Mouse (Mus musculus): ENCODE data around the gene Stx8. TPM values are rescaled to one million over a fixed set of nuclear protein-coding genes. Genes with fewer than 3 reads are reported as not detected.

Gene Stx8
- polyA plus RNA-seq, 1 experiment from 2014 or later = 71.0 TPM

GRCm38 (mm10) chr11:68226654-68227057 is 260.7 kb downstream of the Stx8 start:
- ATAC-seq (ENCODE audit: low FRiP score, low TSS enrichment) (no peak), DNase-seq (ENCODE audit: low spot score) (no peak)
- no peak overlapping the region for H3K9ac ChIP-seq (ENCODE audit: low read length)
- 0 out of 2 replicates have a peak, but pooled peaks cover 3% of the 10 kb centered on the region for H3K4me1 ChIP-seq (replicated peaks; ENCODE audit: control insufficient read depth, insufficient read depth)
- H3K9me3 ChIP-seq (ENCODE audit: control insufficient read depth, low read length) = no peaks in the 10 kb centered on the region
- 85% methylated on average over 5 of the region's 5 CpGs for WGBS
- no peaks in the 10 kb centered on the region for H3K27me3 ChIP-seq (ENCODE audit: control insufficient read depth, insufficient read depth, low read length)
- no peak overlapping the region for H3K4me3 ChIP-seq (ENCODE audit: low read depth, low read length)
- H3K36me3 ChIP-seq (ENCODE audit: control insufficient read depth, insufficient read depth, low read length) = no peaks in the 10 kb centered on the region
- H3K4me2 ChIP-seq (replicated peaks; ENCODE audit: low read depth) = no peak overlapping the region
- no peak overlapping the region for H3K27ac ChIP-seq (replicated peaks)
- no peak for TF ChIP-seq EP300 (optimal IDR thresholded peaks at IDR 0.05)
- TF ChIP-seq CTCF (IDR thresholded peaks at IDR 0.05; ENCODE audit: low read depth) = no peak

GRCm38 (mm10) chr11:68227837-68228236 is 261.8 kb downstream of the Stx8 start:
- Histone ChIP-seq H3K4me1 (replicated peaks; ENCODE audit: control insufficient read depth, insufficient read depth) (0 out of 2 replicates have a peak, but pooled peaks cover 3% of the 10 kb centered on the region), H3K9ac (ENCODE audit: low read length) (no peak overlapping the region), H3K4me3 (ENCODE audit: low read depth, low read length) (no peak overlapping the region), H3K27me3 (ENCODE audit: control insufficient read depth, insufficient read depth, low read length) (no peaks in the 10 kb centered on the region), H3K4me2 (replicated peaks; ENCODE audit: low read depth) (no peak overlapping the region), H3K27ac (replicated peaks) (no peak overlapping the region), H3K36me3 (ENCODE audit: control insufficient read depth, insufficient read depth, low read length) (no peaks in the 10 kb centered on the region), H3K9me3 (ENCODE audit: control insufficient read depth, low read length) (no peaks in the 10 kb centered on the region)
- WGBS = 89% methylated on average over 6 of the region's 6 CpGs
- no peak for ATAC-seq (ENCODE audit: low FRiP score, low TSS enrichment)
- no peak for DNase-seq (ENCODE audit: low spot score)
- TF ChIP-seq CTCF (IDR thresholded peaks at IDR 0.05; ENCODE audit: low read depth) = no peak
- TF ChIP-seq EP300 (optimal IDR thresholded peaks at IDR 0.05) = no peak

- Histone ChIP-seq H3K9me3 (ENCODE audit: control insufficient read depth, low read length) (no peaks in the 10 kb centered on the region), H3K4me1 (replicated peaks; ENCODE audit: control insufficient read depth, insufficient read depth) (0 out of 2 replicates have a peak, but pooled peaks cover 3% of the 10 kb centered on the region), H3K9ac (ENCODE audit: low read length) (no peak overlapping the region), H3K27ac (replicated peaks) (peak overlapping the region; percentile 42), H3K36me3 (ENCODE audit: control insufficient read depth, insufficient read depth, low read length) (no peaks in the 10 kb centered on the region), H3K4me2 (replicated peaks; ENCODE audit: low read depth) (no peak overlapping the region), H3K4me3 (ENCODE audit: low read depth, low read length) (no peak overlapping the region), H3K27me3 (ENCODE audit: control insufficient read depth, insufficient read depth, low read length) (no peaks in the 10 kb centered on the region)
- 38% methylated on average over 18 of the region's 18 CpGs for WGBS
- TF ChIP-seq CTCF (IDR thresholded peaks at IDR 0.05; ENCODE audit: low read depth) = no peak
- no peak for TF ChIP-seq EP300 (optimal IDR thresholded peaks at IDR 0.05)
- ATAC-seq (ENCODE audit: low FRiP score, low TSS enrichment) = peak; percentile 54; the same call in 1 of the 2 replicates
- DNase-seq (ENCODE audit: low spot score) = no peak
These were observed 263.1 kb downstream of the Stx8 start for GRCm38 (mm10) chr11:68228941-68229665.

DNA sequence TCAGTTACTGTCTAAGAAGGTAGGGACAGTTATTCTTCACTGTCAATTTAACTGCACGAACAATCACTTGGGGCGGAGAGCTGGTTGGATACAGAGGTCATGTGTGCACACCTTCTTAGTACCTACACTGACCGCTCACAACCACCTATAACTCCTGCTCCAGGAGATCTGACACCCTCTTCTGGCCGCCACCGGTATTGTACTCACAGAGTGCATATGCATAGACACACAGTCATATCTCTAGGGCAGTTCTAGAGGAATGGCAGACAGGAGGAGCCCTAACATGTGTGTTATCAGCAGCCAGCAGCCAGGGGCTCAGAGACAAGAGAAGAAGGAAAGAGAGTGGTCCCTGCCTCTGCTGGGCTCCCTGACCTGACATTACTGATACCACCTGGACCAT is 265.6 kb downstream of the Stx8 start:
- Histone ChIP-seq H3K27me3 (ENCODE audit: control insufficient read depth, insufficient read depth, low read length) (no peaks in the 10 kb centered on the region), H3K4me1 (replicated peaks; ENCODE audit: control insufficient read depth, insufficient read depth) (0 out of 2 replicates have a peak, but pooled peaks cover 3% of the 10 kb centered on the region), H3K36me3 (ENCODE audit: control insufficient read depth, insufficient read depth, low read length) (no peaks in the 10 kb centered on the region), H3K9me3 (ENCODE audit: control insufficient read depth, low read length) (no peaks in the 10 kb centered on the region), H3K9ac (ENCODE audit: low read length) (no peak overlapping the region), H3K27ac (replicated peaks) (no peak overlapping the region), H3K4me2 (replicated peaks; ENCODE audit: low read depth) (no peak overlapping the region), H3K4me3 (ENCODE audit: low read depth, low read length) (no peak overlapping the region)
- WGBS = 94% methylated on average over 5 of the region's 5 CpGs
- no peak for DNase-seq (ENCODE audit: low spot score)
- no peak for ATAC-seq (ENCODE audit: low FRiP score, low TSS enrichment)
- TF ChIP-seq EP300 (optimal IDR thresholded peaks at IDR 0.05) (no peak), CTCF (IDR thresholded peaks at IDR 0.05; ENCODE audit: low read depth) (peak; percentile 51)

DNA sequence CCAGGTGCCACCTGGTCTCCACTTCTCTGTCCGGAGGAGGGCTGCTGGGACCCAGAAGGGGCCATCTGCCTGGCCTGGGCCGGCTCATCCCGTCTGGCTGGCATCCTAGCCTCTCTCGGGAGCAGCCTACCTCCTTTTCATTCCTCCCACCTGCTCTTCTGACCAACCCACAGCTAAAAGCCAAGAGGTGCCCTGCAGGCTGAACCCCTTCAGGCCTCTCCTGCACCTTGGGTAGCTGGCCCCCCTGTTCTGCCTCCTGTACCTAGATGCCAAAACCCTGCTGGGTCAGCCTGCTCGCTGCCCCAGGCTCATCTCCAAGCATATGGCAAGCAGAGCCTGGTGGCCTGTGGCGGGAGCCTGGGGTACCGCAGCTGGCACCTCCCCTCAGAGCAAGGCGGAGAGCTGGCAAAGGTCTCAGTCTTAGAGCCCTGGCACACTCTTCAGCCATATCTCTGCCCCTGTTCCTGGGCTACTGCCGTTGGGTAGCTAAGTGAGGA is 267.5 kb downstream of the Stx8 start:
- ATAC-seq (ENCODE audit: low FRiP score, low TSS enrichment) = no peak
- Histone ChIP-seq H3K27me3 (ENCODE audit: control insufficient read depth, insufficient read depth, low read length) (no peaks in the 10 kb centered on the region), H3K4me3 (ENCODE audit: low read depth, low read length) (no peak overlapping the region), H3K4me1 (replicated peaks; ENCODE audit: control insufficient read depth, insufficient read depth) (0 out of 2 replicates have a peak, but pooled peaks cover 3% of the 10 kb centered on the region), H3K27ac (replicated peaks) (no peak overlapping the region), H3K36me3 (ENCODE audit: control insufficient read depth, insufficient read depth, low read length) (no peaks in the 10 kb centered on the region), H3K4me2 (replicated peaks; ENCODE audit: low read depth) (no peak overlapping the region), H3K9me3 (ENCODE audit: control insufficient read depth, low read length) (no peaks in the 10 kb centered on the region), H3K9ac (ENCODE audit: low read length) (no peak overlapping the region)
- DNase-seq (ENCODE audit: low spot score) = no peak
- 88% methylated on average over 9 of the region's 9 CpGs for WGBS
- TF ChIP-seq CTCF (IDR thresholded peaks at IDR 0.05; ENCODE audit: low read depth) = no peak
- TF ChIP-seq EP300 (optimal IDR thresholded peaks at IDR 0.05) = no peak

DNA sequence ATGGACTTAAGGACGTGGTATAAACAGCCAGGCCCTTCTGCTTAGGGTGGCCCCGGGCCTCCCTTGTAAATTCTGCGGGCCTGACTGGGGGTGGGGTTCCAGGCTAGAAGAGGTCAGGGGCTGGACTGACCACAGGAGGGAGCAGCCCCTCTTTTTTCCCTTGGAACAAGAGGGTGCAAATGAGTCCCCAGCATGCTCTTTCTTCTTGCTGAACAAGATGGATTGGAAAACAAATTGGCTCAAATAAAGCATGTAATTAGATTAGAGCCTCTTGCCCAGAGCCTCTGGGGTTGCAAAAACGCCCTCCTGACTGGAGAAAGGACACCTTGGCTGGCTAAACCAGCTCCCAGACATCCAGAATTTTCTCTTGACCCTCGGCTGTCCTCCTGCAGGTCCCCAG is 273.8 kb downstream of the Stx8 start:
- 42% methylated on average over 5 of the region's 5 CpGs for WGBS
- Histone ChIP-seq H3K4me3 (ENCODE audit: low read depth, low read length) (no peak overlapping the region), H3K36me3 (ENCODE audit: control insufficient read depth, insufficient read depth, low read length) (no peaks in the 10 kb centered on the region), H3K9me3 (ENCODE audit: control insufficient read depth, low read length) (no peaks in the 10 kb centered on the region), H3K9ac (ENCODE audit: low read length) (no peak overlapping the region), H3K4me2 (replicated peaks; ENCODE audit: low read depth) (no peak overlapping the region), H3K27me3 (ENCODE audit: control insufficient read depth, insufficient read depth, low read length) (no peaks in the 10 kb centered on the region), H3K4me1 (replicated peaks; ENCODE audit: control insufficient read depth, insufficient read depth) (no peaks in the 10 kb centered on the region), H3K27ac (replicated peaks) (no peak overlapping the region)
- TF ChIP-seq EP300 (optimal IDR thresholded peaks at IDR 0.05) (no peak), CTCF (IDR thresholded peaks at IDR 0.05; ENCODE audit: low read depth) (peak; percentile 31)
- DNase-seq (ENCODE audit: low spot score) (no peak), ATAC-seq (ENCODE audit: low FRiP score, low TSS enrichment) (no peak)

Measured in stomach, postnatal 0 days (tissue).